Mouse (Mus musculus): Measurements from ENCODE around the gene Ttyh3.

DNA sequence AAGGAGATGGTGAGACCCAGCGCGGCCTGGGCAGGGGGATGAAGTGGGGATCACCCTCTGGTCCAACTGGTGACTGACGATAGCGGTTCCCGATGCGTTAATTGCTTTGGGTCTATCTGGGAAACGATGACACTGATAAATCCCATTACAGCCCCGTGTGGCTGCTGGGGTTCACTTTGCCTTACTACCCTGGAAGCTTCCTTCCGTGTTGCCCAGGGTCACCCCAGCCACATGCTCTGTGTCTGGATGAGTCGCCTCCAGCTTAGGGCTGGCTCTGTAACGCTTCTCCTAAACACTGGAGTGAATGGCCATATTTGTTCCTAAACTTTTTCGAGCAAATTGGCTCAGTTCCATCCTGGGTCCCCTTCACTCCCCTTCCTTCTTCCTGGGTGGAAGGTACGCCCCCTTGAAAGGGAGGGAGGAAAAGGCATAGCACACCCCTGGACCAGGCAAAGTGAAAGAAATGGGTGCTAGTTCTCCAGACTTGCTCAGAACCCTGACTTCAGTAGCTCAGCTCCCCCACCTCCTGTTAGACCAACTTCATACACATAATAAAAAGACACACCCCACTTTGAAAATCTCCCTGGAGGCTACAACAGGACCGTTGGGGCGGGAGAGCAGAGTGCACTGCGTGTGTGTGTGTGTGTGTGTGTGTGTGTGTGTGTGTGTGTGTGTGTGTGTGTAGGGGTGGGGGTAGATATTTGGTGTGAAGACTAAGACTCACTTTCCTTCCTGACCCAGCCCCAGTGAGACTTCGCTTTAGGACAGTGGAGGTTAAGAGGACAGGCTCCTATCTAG is 40.8 kb downstream of the Ttyh3 start:
- TF ChIP-seq EP300 (IDR thresholded peaks at IDR 0.05) (no peak), CTCF (IDR thresholded peaks at IDR 0.05) (no peak; the same call in 1 of the 2 replicates)

Measured in lung, postnatal 0 days (tissue).